In the genomic region with DNA sequence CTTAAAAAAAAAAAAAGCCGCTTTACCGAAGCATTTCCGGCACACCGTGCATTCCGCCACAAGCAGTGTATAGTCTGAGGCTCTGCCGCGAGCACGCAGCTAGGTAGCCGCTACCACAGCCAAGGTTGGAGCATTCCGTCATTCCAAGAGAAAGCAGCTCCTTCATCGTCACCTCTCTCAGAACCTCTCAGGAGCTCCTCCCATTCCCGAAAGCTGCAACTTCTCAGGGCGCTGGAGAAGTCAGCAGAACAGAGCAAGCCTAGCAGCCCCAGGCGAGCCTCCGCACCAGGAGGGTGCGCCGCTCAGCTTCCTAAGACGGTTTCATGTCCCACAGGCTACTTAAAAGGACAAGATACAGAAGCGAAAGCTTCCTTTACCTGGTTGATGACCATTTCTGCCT, we compare ENCODE assay signal across 9 mouse cellular contexts. TPM values are rescaled to one million over a fixed set of nuclear protein-coding genes. Genes with fewer than 3 reads are reported as not detected.
DNase-seq lines count a peak whose midpoint lies in the region; ATAC-seq and TF ChIP-seq lines count a peak whose summit lies in the region.
"Had no signal": no experiment of that assay in that cellular context is flagged by ENCODE, and none has a peak within 500 bp of the region (broad histone marks: within the 10 kb centered on the region; RNA-seq: fewer than 3 reads in every experiment).

No protein-coding gene starts in this region.

- no peaks in the 10 kb centered on the region for H3K79me2 ChIP-seq in liver, adult 2 months (ENCODE audit: control insufficient read depth, insufficient read depth, low read length)

- H3K4me2 ChIP-seq in limb, embryonic 15.5 days = 0 out of 2 replicates have a peak overlapping the region, but pooled peaks have one; percentile 3
- H3K4me2 ChIP-seq in stomach, embryonic 14.5 days (replicated peaks; ENCODE audit: low read depth, low read length) = peak overlapping the region; percentile 30

- H3K4me3 ChIP-seq in liver, adult 2 months (ENCODE audit: insufficient read depth, low read depth, low read length) = peak overlapping the region; percentile 10; the same call in 1 of the 2 replicates
- 0 out of 2 replicates have a peak overlapping the region, but pooled peaks have one; percentile 0 for H3K4me3 ChIP-seq in limb, embryonic 15.5 days
- H3K4me3 ChIP-seq in stomach, embryonic 14.5 days (ENCODE audit: low read depth, low read length) = peak overlapping the region; percentile 13

- H3K27me3 ChIP-seq in liver, adult 2 months (ENCODE audit: control insufficient read depth, insufficient read depth, low read length) = no peaks in the 10 kb centered on the region
- H3K27me3 ChIP-seq in limb, embryonic 15.5 days = no peaks in the 10 kb centered on the region
- H3K27me3 ChIP-seq in stomach, embryonic 14.5 days (ENCODE audit: control insufficient read depth, insufficient read depth, low read length) = no peaks in the 10 kb centered on the region

- no peak overlapping the region for H3K27ac ChIP-seq in liver, adult 2 months (replicated peaks; ENCODE audit: insufficient read depth, low read depth, low read length)
- H3K27ac ChIP-seq in limb, embryonic 15.5 days = no peak overlapping the region
- H3K27ac ChIP-seq in stomach, embryonic 14.5 days (ENCODE audit: low read length) = no peak overlapping the region
- H3K27ac ChIP-seq: macrophage had no signal

- no peak for ATAC-seq in limb, embryonic 15.5 days (ENCODE audit: insufficient number of reproducible peaks, low FRiP score, low TSS enrichment, low read depth)
- ATAC-seq in stomach, embryonic 14.5 days (ENCODE audit: insufficient number of reproducible peaks, insufficient read depth, low FRiP score, low read depth) = peak; percentile 28; the same call in 1 of the 2 replicates

- no peak for DNase-seq in liver, adult 2 months (ENCODE audit: extremely low read depth, low read depth, low spot score)
- DNase-seq in liver = no peak
- DNase-seq in heart, adult 9 months (ENCODE audit: low spot score in 2 of 2) = peak; percentile 27 to 42
- no peak for DNase-seq in gastrocnemius, adult 8-10 months (ENCODE audit: low spot score in 2 of 2)
- no peak for DNase-seq in left cerebral cortex, adult 11 months (ENCODE audit: low spot score)
- no peak for DNase-seq in adrenal gland, adult 18-20 months (ENCODE audit: low spot score in 2 of 2)

- H3K36me3 ChIP-seq in liver, adult 2 months (ENCODE audit: control insufficient read depth, insufficient read depth, low read length) = no peaks in the 10 kb centered on the region
- H3K36me3 ChIP-seq in limb, embryonic 15.5 days = no peaks in the 10 kb centered on the region
- no peaks in the 10 kb centered on the region for H3K36me3 ChIP-seq in stomach, embryonic 14.5 days (ENCODE audit: control insufficient read depth, insufficient read depth, low read length)

- no peaks in the 10 kb centered on the region for H3K9me3 ChIP-seq in limb, embryonic 15.5 days
- H3K9me3 ChIP-seq in stomach, embryonic 14.5 days (ENCODE audit: control insufficient read depth, low read depth, low read length) = no peaks in the 10 kb centered on the region

- no peak overlapping the region for H3K9ac ChIP-seq in liver, adult 2 months (ENCODE audit: low read depth, low read length)
- no peak overlapping the region for H3K9ac ChIP-seq in limb, embryonic 15.5 days
- H3K9ac ChIP-seq in stomach, embryonic 14.5 days (replicated peaks; ENCODE audit: low read depth, low read length) = no peak overlapping the region

- 51% methylated on average over 19 of the region's 19 CpGs for WGBS in liver, adult 2 months
- 59% methylated on average over 19 of the region's 19 CpGs for WGBS in limb, embryonic 15.5 days
- 59% methylated on average over 19 of the region's 19 CpGs for WGBS in stomach, embryonic 14.5 days

- no peak for TF ChIP-seq CTCF in liver, adult 2 months (IDR thresholded peaks at IDR 0.05; ENCODE audit: low read depth, low read length)

- H3K4me1 ChIP-seq in liver, adult 2 months (ENCODE audit: control insufficient read depth, insufficient read depth, low read length) = no peaks in the 10 kb centered on the region
- H3K4me1 ChIP-seq in limb, embryonic 15.5 days = no peaks in the 10 kb centered on the region
- no peaks in the 10 kb centered on the region for H3K4me1 ChIP-seq in stomach, embryonic 14.5 days (ENCODE audit: control insufficient read depth, insufficient read depth, low read length)

- TF ChIP-seq POLR2A in liver, adult 2 months (IDR thresholded peaks at IDR 0.05; ENCODE audit: extremely low read depth, insufficient read depth, low read length) = no peak

RNA-seq across cellular contexts. Expression of a gene that starts 24.1 kb away (rescaled TPM):
- total RNA-seq in liver, adult 2 months (2014; rRNA removed) = 13.4 and 13.7 TPM in 2 replicates
- polyA plus RNA-seq in liver, adult 2 months (2012; rRNA removed) = 15.3 and 16.6 TPM in 2 replicates
- polyA plus RNA-seq in limb, embryonic 15.5 days (2015; fragmentation: Nextera tagmentation; extraction: Ambion mirVana) = 272 and 284 TPM in 2 replicates
- 381 and 400 TPM in 2 replicates for polyA plus RNA-seq in stomach, embryonic 14.5 days (2014; fragmentation: Nextera tagmentation; extraction: Ambion mirVana)
- total RNA-seq in gastrocnemius, adult 8-10 months (2022) = 10 to 100 TPM; 78.5 to 91.6 (median 81.7) TPM
- 10 to 100 TPM; 66.8 to 84.5 TPM for total RNA-seq in adrenal gland, adult 18-20 months (2021)

Comparison
In these comparisons a context has a peak if more than half of its experiments do, and no peak if none do; other contexts are left out.
1. DNase-seq: peak in heart, adult 9 months (2 of 2); none in liver, adult 2 months (single experiment), liver (single experiment), gastrocnemius, adult 8-10 months (0 of 2), left cerebral cortex, adult 11 months (single experiment) and adrenal gland, adult 18-20 months (0 of 2).
2. Peak in every context shown above with its lines, with median percentiles within 50 percentile points of each other: H3K4me3 ChIP-seq.